Mouse (Mus musculus) midbrain, embryonic 11.5 days (tissue): ENCODE data around the gene Rcor2. TPM values are rescaled to one million over a fixed set of nuclear protein-coding genes. Genes with fewer than 3 reads are reported as not detected.

Experiments
- ATAC-seq: fragments of 200-750 bp; cut with Nextera tagmentation; 2 replicates; pipeline ENCODE4 v1.8.0; 2017; ENCODE audit warnings: moderate TSS enrichment, moderate library complexity; ENCODE audit not compliant: low FRiP score
- DNase-seq: peaks from one replicate; pipeline ENCODE4 v3.0.0; 2015; ENCODE audit warnings: low spot score; ENCODE audit errors: missing footprints
- H3K27ac ChIP-seq: fragments of 300-500 bp; sonication (generic); 2 replicates; pipeline ENCODE4 v1.5.1; 2014; ENCODE audit warnings: low read depth, low read length
- H3K27me3 ChIP-seq: fragments of 300-500 bp; sonication (generic); 2 replicates; pipeline ENCODE4 v1.6.1; 2014; ENCODE audit warnings: mild to moderate bottlenecking, low read length, moderate library complexity, mixed read lengths; ENCODE audit not compliant: control insufficient read depth, insufficient read depth
- H3K36me3 ChIP-seq: fragments of 300-500 bp; sonication (generic); 2 replicates; pipeline ENCODE4 v1.6.1; 2014; ENCODE audit warnings: mild to moderate bottlenecking, low read length, moderate library complexity, mixed read lengths; ENCODE audit not compliant: control insufficient read depth, insufficient read depth
- H3K4me1 ChIP-seq: fragments of 300-500 bp; sonication (generic); 2 replicates; pipeline ENCODE4 v1.6.1; 2014; ENCODE audit warnings: low read length; ENCODE audit not compliant: control insufficient read depth, insufficient read depth
- H3K4me2 ChIP-seq: fragments of 300-500 bp; sonication (generic); 2 replicates; pipeline ENCODE4 v1.6.1; 2014; ENCODE audit warnings: mild to moderate bottlenecking, moderate library complexity
- H3K4me3 ChIP-seq: fragments of 300-500 bp; sonication (generic); 2 replicates; pipeline ENCODE4 v1.5.1; 2014; ENCODE audit warnings: low read depth, low read length
- H3K9ac ChIP-seq: fragments of 300-500 bp; sonication (generic); 2 replicates; pipeline ENCODE4 v1.6.1; 2014; ENCODE audit warnings: low read length
- H3K9me3 ChIP-seq: fragments of 300-500 bp; sonication (generic); 2 replicates; pipeline ENCODE4 v1.6.1; 2016; ENCODE audit warnings: low read length; ENCODE audit not compliant: control insufficient read depth
- WGBS: fragments of 180-500 bp; shearing (Covaris S2); extraction: QIAGEN DNeasy Blood & Tissue Kit; methylation state at CpG from one replicate; pipeline ENCODE4 v1.1.7; 2014; 5-methylcytosine and 5-hydroxymethylcytosine counted together
- polyA plus RNA-seq: library from polyadenylated mRNA; unstranded; fragments of >200 nt; fragmentation: Nextera tagmentation; extraction: Ambion mirVana; gene quantifications from 2 replicates; pipeline ENCODE4 v1.2.1, GENCODE M21; 2014

Rcor2 gene
- polyA plus RNA-seq, 1 experiment from 2014 or later, result 36.9 TPM

- WGBS, result 13% methylated on average over 11 of the region's 11 CpGs
- Histone ChIP-seq H3K4me3 (peak overlapping the region; percentile 81), H3K4me1 (peaks cover 67% of the 10 kb centered on the region), H3K9ac (peak overlapping the region; percentile 95), H3K9me3 (no peaks in the 10 kb centered on the region), H3K27ac (peak overlapping the region; percentile 99), H3K4me2 (peak overlapping the region; percentile 94), H3K36me3 (peaks cover 42% of the 10 kb centered on the region), H3K27me3 (no peaks in the 10 kb centered on the region)
- DNase-seq (peak; percentile 92), ATAC-seq (no peak)
These were observed 2.3 kb downstream of the Rcor2 start for GRCm38 (mm10) chr19:7269290-7270044.

GRCm38 (mm10) chr19:7273486-7273885, 6.4 kb downstream of the Rcor2 start:
- Histone ChIP-seq H3K4me2 (no peak overlapping the region), H3K4me1 (peaks cover 53% of the 10 kb centered on the region), H3K9ac (no peak overlapping the region), H3K36me3 (peaks cover 56% of the 10 kb centered on the region), H3K27ac (no peak overlapping the region), H3K4me3 (no peak overlapping the region), H3K27me3 (no peaks in the 10 kb centered on the region), H3K9me3 (no peaks in the 10 kb centered on the region)
- WGBS, result 94% methylated on average over 4 of the region's 4 CpGs
- DNase-seq, result no peak
- no peak for ATAC-seq

GRCm38 (mm10) chr19:7274326-7274990, 7.3 kb downstream of the Rcor2 start:
- Histone ChIP-seq H3K4me1 (peaks cover 53% of the 10 kb centered on the region), H3K9ac (no peak overlapping the region), H3K36me3 (peaks cover 56% of the 10 kb centered on the region), H3K9me3 (no peaks in the 10 kb centered on the region), H3K27ac (no peak overlapping the region), H3K27me3 (no peaks in the 10 kb centered on the region), H3K4me3 (no peak overlapping the region), H3K4me2 (no peak overlapping the region)
- ATAC-seq, result no peak
- 85% methylated on average over 13 of the region's 13 CpGs for WGBS
- DNase-seq, result no peak

- H3K36me3 ChIP-seq, result peaks cover 59% of the 10 kb centered on the region
- H3K9me3 ChIP-seq, result no peaks in the 10 kb centered on the region
- no peak overlapping the region for H3K4me3 ChIP-seq
- H3K4me1 ChIP-seq, result peaks cover 47% of the 10 kb centered on the region
- DNase-seq, result no peak
- H3K27ac ChIP-seq, result peak overlapping the region; percentile 30; the same call in 1 of the 2 replicates
- H3K9ac ChIP-seq, result no peak overlapping the region
- WGBS, result 63% methylated on average over 7 of the region's 7 CpGs
- H3K4me2 ChIP-seq, result no peak overlapping the region
- no peaks in the 10 kb centered on the region for H3K27me3 ChIP-seq
- no peak for ATAC-seq
These were observed 8.1 kb downstream of the Rcor2 start for GRCm38 (mm10) chr19:7275131-7275789.

GRCm38 (mm10) chr19:7276053-7276659, 9.0 kb downstream of the Rcor2 start:
- Histone ChIP-seq H3K4me2 (no peak overlapping the region), H3K9ac (peak overlapping the region; percentile 25; the same call in 1 of the 2 replicates), H3K27ac (peak overlapping the region; percentile 49), H3K9me3 (no peaks in the 10 kb centered on the region), H3K4me3 (no peak overlapping the region), H3K27me3 (no peaks in the 10 kb centered on the region), H3K36me3 (peaks cover 51% of the 10 kb centered on the region), H3K4me1 (peaks cover 39% of the 10 kb centered on the region)
- ATAC-seq, result peak; percentile 56
- DNase-seq, result no peak
- 44% methylated on average over 7 of the region's 7 CpGs for WGBS

GRCm38 (mm10) chr19:7276796-7277195, 9.7 kb downstream of the Rcor2 start:
- no peak for DNase-seq
- Histone ChIP-seq H3K4me3 (no peak overlapping the region), H3K9me3 (no peaks in the 10 kb centered on the region), H3K4me2 (no peak overlapping the region), H3K4me1 (peaks cover 33% of the 10 kb centered on the region), H3K27ac (peak overlapping the region; percentile 49), H3K36me3 (peaks cover 48% of the 10 kb centered on the region), H3K9ac (no peak overlapping the region), H3K27me3 (no peaks in the 10 kb centered on the region)
- no peak for ATAC-seq
- WGBS, result 65% methylated on average over 7 of the region's 7 CpGs

- Histone ChIP-seq H3K27ac (no peak overlapping the region; the same call in 1 of the 2 replicates), H3K9ac (peak overlapping the region; percentile 30; the same call in 1 of the 2 replicates), H3K4me1 (peaks cover 25% of the 10 kb centered on the region), H3K36me3 (peaks cover 43% of the 10 kb centered on the region), H3K4me2 (no peak overlapping the region), H3K27me3 (no peaks in the 10 kb centered on the region), H3K4me3 (no peak overlapping the region), H3K9me3 (no peaks in the 10 kb centered on the region)
- no peak for ATAC-seq
- 85% methylated on average over 6 of the region's 6 CpGs for WGBS
- DNase-seq, result peak; percentile 77
These were observed 11.2 kb downstream of the Rcor2 start for GRCm38 (mm10) chr19:7278200-7278906.

- H3K4me3 ChIP-seq, result no peak overlapping the region
- DNase-seq, result peak; percentile 90
These were observed 12.0 kb downstream of the Rcor2 start for GRCm38 (mm10) chr19:7279114-7279513.

More at GRCm38 (mm10) chr19:7279114-7279513, 12.0 kb downstream of the Rcor2 start:
- H3K27ac ChIP-seq, result no peak overlapping the region
- H3K36me3 ChIP-seq, result peaks cover 36% of the 10 kb centered on the region
- WGBS, result 42% methylated on average over 6 of the region's 6 CpGs
- H3K9me3 ChIP-seq, result no peaks in the 10 kb centered on the region
- H3K27me3 ChIP-seq, result no peaks in the 10 kb centered on the region
- H3K4me2 ChIP-seq, result no peak overlapping the region
- peak; percentile 18 for ATAC-seq
- no peak overlapping the region for H3K9ac ChIP-seq
- peaks cover 25% of the 10 kb centered on the region for H3K4me1 ChIP-seq
